Mouse (Mus musculus) gastrocnemius, postnatal 25 days (tissue): ENCODE data around the gene Gm12253. TPM values are rescaled to one million over a fixed set of nuclear protein-coding genes. Genes with fewer than 3 reads are reported as not detected.

ENCODE experiments used
- DNase-seq: peaks from one replicate; pipeline ENCODE4 v3.0.0; 2022
- long read RNA-seq, 2 experiments: library from polyadenylated mRNA; stranded (forward); transcript quantifications; one replicate each; pipeline ENCODE4 v2.0.0; 2021
- total RNA-seq, 2 experiments: library from RNA; stranded (reverse); gene quantifications; 1 replicate in 1 of 2; 2 replicates in 1 of 2; pipeline ENCODE4 v1.2.3; 2021

Gene Gm12253
- total RNA-seq = not detected
- long read RNA-seq, experiment 1 = 0 reads
- long read RNA-seq, experiment 2 = 0 reads

- DNase-seq = no peak
Measured at GRCm38 (mm10) chr11:58432259-58432658, at the start of gene Gm12253. TSS of gene Gm12253 (plus strand) at chr11:58432559.

- no peak for DNase-seq
Measured at GRCm38 (mm10) chr11:58399985-58400645, 32.2 kb upstream of the Gm12253 start.

- DNase-seq = no peak
Measured at GRCm38 (mm10) chr11:58400655-58401054, 31.7 kb upstream of the Gm12253 start.

GRCm38 (mm10) chr11:58408066-58408465 is 24.3 kb upstream of the Gm12253 start:
- DNase-seq = no peak

GRCm38 (mm10) chr11:58418336-58418735 is 14.0 kb upstream of the Gm12253 start:
- DNase-seq = no peak

GRCm38 (mm10) chr11:58420815-58421214 is 11.5 kb upstream of the Gm12253 start, which contains the start of gene 1810065E05Rik:
TSS of gene 1810065E05Rik (plus strand) at chr11:58421111.
- DNase-seq = no peak

GRCm38 (mm10) chr11:58437866-58438265 is 5.5 kb downstream of the Gm12253 start:
- no peak for DNase-seq

GRCm38 (mm10) chr11:58452759-58453158 is 20.4 kb downstream of the Gm12253 start, which contains the start of gene Lypd9:
TSS of gene Lypd9 (minus strand) at chr11:58452923.
- no peak for DNase-seq

- no peak for DNase-seq
Measured at GRCm38 (mm10) chr11:58453592-58453991, 21.2 kb downstream of the Gm12253 start.

GRCm38 (mm10) chr11:58462170-58462569 is 29.8 kb downstream of the Gm12253 start, which contains the start of gene Olfr30:
TSS of gene Olfr30 (minus strand) at chr11:58462270.
- no peak for DNase-seq

Other genes with a start within 250 kb of the Gm12253 start
- 1 to 10 TPM; 3.6 to 4.3 TPM for gene Igtp, start 233.0 kb upstream of the Gm12253 start, total RNA-seq
- gene Irgm2, start 232.9 kb upstream of the Gm12253 start, total RNA-seq = 1 to 10 TPM; 6.1 to 9.1 TPM
- gene 4930438A08Rik, start 157.8 kb upstream of the Gm12253 start, total RNA-seq = not detected
- 1 to 10 TPM; 2.7 to 4.3 TPM for gene Zfp692, start 125.5 kb upstream of the Gm12253 start, total RNA-seq
- gene Zfp672, start 102.2 kb upstream of the Gm12253 start, total RNA-seq = 10 to 100 TPM; 37.7 to 40.6 TPM
- 10 to 100 TPM; 22.8 to 27.5 TPM for gene Sh3bp5l, start 101.8 kb upstream of the Gm12253 start, total RNA-seq
- not detected for gene Lypd8, start 53.5 kb upstream of the Gm12253 start, total RNA-seq
- gene 1810065E05Rik, start 11.4 kb upstream of the Gm12253 start, total RNA-seq = not detected
- not detected for gene Lypd9, start 20.4 kb downstream of the Gm12253 start, total RNA-seq
- gene Olfr30, start 29.7 kb downstream of the Gm12253 start, total RNA-seq = not detected
- not detected for gene Olfr332, start 60.0 kb downstream of the Gm12253 start, total RNA-seq
- not detected for gene Olfr331, start 70.0 kb downstream of the Gm12253 start, total RNA-seq
- gene Olfr330, start 102.3 kb downstream of the Gm12253 start, total RNA-seq = not detected
- gene Olfr329-ps, start 113.9 kb downstream of the Gm12253 start, total RNA-seq = not detected
- under 1 TPM in 1 of 2 experiments, not detected in 1; 0.10 TPM for gene Olfr328, start 123.1 kb downstream of the Gm12253 start, total RNA-seq
- not detected for gene Olfr224, start 138.0 kb downstream of the Gm12253 start, total RNA-seq
- gene Olfr325, start 145.2 kb downstream of the Gm12253 start, total RNA-seq = not detected
- gene Olfr324, start 162.6 kb downstream of the Gm12253 start, total RNA-seq = not detected
- gene 2210407C18Rik, start 183.5 kb downstream of the Gm12253 start, total RNA-seq = not detected
- gene Olfr323, start 197.9 kb downstream of the Gm12253 start, total RNA-seq = not detected
- not detected for gene Trim58, start 207.9 kb downstream of the Gm12253 start, total RNA-seq
- gene Olfr322, start 226.2 kb downstream of the Gm12253 start, total RNA-seq = not detected
- not detected for gene Olfr320, start 248.5 kb downstream of the Gm12253 start, total RNA-seq